Mouse (Mus musculus) gastrocnemius, adult 18-20 months (tissue): ENCODE measurements around the gene Ugt2a1. TPM values are rescaled to one million over a fixed set of nuclear protein-coding genes. Genes with fewer than 3 reads are reported as not detected.
"Not testable (repeated sequence)": the region's sequence is repeated elsewhere in the genome, so short reads cannot be mapped to it uniquely, and the experiment has no call there.

Experiments
- DNase-seq: peaks from one replicate; pipeline ENCODE4 v3.0.0; 2021; ENCODE audit warnings: low spot score
- long read RNA-seq, 2 experiments: library from polyadenylated mRNA; stranded (forward); transcript quantifications; one replicate each; pipeline ENCODE4 v2.0.0; 2021
- total RNA-seq, 2 experiments: library from RNA; stranded (reverse); gene quantifications; 2 replicates each; pipeline ENCODE4 v1.2.3; 2021

Gene Ugt2a1
- not detected for total RNA-seq
- long read RNA-seq, experiment 1: 0 reads
- long read RNA-seq, experiment 2: 0 reads

DNA sequence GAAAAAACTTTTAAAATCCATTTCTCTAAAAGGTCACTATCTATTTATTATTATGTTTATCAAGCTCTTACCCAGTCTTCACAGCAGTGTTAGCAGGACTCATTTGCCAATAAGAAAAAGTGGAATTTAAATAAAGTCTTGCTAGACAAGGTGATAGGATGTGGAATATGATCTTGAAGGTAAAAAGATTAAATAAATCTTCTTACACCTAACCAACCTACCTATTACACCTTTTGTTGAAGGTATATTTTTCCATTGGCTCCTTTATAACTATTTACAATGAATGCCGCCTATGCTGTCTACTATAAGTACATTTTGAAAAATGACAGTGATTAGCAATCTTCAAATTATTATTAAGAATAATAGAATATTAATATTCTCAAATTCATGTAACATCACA is at the start of gene Ugt2a1:
Ugt2a1 (minus strand) TSS at position 101 of the 400 bp plus-strand sequence.
- DNase-seq: no peak

DNA sequence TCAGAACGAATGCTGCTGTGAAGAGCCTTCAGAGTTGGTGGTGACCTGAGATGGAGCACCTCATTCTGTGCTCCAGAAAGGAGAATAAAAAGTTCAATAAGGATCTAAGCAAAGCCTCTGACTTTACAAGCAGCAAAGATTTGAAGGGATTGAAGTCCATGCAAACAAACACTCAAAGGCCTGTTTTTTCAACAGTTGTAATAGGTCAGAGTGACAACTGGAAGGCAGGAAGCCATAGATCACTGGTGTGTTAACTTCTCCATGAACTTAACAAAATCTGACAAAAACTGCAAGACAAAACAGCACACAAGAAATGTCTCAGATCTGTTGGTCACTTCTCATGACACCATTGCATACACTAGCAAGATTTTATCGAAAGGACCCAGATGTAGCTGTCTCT is 47.4 kb upstream of the Ugt2a1 start, which contains the start of gene Sult1b1:
Sult1b1 (minus strand) TSS at position 85 of the 400 bp plus-strand sequence.
- DNase-seq: no peak

DNA sequence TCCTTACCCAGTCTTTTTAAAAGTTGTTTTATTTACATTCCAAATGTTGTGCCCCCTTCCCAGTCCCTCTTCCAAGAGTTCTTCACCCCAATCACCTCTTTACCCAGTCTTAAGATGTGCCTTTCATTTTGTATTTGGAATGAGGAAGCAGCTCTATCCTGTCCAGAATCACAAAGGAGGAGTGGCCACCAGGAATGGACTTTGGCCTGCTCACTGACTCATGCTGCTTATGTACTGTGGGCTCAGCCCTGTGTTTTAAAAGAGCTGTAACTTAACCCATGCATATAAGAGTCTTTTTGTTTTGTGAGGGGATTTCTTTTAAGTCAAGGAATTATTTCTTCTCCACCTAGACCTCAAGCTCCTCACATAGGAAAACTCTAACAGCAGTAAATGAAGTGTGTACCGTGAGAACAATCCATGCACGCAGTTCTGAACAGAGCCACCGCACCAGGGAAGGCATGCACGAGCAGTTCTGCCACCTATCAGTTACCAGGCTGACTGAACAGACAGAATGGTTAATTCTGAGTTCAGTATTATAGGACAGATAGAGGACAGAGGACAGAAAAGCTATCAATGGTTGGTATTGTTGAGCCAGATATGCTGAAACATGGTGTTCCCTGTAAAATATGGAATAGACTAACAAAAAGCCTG is 45.4 kb upstream of the Ugt2a1 start:
- no peak for DNase-seq

DNA sequence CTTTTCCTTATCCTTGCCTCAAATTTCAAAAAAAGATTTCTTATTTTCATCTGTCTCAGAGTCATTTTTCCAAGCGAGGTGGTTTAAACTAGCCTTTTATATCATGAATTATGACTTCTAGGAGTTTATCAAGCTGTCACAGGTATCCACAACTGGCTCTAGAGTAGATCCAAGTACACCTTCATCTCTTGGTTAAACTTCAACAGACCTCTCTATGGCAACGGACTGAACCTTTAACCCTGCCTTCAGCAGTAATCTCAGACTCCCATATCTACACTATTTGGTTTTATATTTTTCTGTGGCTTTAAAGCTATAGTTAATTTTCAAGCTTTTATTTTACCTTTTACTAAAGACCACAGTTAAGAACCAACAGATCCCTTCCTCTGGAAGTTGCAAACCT is 41.6 kb upstream of the Ugt2a1 start:
- DNase-seq: no peak

DNA sequence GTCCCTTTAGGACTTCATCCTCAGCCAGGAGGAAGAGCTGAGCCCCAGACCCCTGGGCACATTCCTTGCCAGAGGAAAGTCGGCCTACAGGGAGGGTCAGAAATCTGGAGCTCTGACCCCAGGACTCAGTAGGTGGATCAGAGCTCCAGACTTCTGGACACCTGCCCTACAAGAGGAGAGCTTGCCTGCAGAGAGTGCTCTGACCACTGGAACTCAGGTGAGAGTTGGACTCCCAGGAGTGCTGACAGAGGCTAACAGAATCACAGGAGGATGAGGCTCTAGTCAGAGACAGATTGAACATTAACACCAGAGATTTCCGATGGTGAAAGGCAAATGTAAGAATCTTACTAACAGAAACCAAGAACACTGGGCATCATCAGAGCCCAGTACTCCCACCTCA is 32.9 kb upstream of the Ugt2a1 start:
- DNase-seq: not testable (repeated sequence)

DNA sequence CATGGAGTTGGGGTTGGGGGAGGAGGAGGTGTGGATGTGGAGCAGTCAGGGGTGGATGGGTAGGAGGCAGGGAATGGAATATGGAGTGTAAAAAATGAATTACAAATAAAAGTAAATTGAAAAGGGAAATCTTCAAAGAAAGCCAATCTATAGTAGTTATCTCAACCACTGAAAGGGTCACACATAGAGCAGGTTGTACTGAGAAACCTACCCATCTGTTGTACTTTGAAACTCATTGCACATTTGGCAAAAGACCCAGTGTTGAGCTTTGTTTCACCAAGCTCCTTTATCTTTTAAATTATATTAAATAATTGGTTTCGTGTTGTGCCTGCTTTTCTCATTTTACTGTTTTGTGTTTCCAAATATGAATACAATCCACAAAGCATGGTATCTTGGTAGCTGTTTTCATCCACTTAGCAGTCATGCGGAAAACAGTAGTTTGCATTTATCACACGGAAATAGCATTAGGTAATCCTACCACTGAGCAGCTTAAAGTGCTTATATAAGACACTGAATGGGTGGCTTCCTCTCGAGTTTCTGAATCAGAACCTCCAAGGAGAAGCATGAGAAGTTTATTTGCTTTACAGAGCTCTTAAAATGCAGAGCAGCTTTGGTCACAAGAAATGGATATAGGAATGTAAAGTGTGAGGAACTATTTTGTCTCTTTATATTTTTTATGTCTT is 15.2 kb upstream of the Ugt2a1 start:
- DNase-seq: no peak

DNA sequence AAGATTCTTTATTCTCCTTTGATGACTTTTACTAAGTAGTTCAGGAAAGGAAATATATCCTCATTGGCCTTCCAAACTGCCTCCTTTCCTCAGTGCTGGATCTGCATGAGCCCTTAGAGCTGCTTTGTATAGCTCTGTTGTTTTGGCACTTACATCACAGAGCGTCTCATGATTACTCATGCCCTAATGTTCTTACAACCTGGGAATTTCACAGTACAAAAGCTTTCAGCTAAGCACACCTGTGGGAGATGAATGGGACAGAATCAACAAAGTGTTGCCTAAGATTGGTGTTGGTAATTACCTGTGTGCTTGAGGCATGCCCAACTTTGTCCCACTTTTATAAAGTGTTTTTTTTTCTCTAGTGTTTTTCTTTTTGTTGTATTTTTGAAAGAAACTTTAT is 12.0 kb upstream of the Ugt2a1 start:
- no peak for DNase-seq

DNA sequence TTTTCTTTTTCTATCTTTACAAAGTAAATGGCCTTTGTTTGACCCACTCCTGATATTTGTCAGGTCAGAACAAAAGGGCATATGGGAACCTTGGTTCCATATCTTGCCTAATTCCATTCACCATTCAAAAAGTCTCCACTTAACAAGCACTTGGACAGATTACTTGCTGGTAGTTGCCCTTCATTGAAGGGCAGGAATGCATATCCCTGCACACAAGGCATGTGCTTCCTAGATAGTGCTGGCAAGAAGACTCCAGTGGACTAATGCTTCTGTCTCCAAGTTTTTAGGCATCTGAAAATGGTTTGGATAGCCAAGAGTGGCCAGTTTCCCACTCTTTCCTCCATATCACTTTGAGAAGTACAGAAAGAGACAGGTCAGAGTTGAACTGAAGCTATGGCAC is 8.7 kb upstream of the Ugt2a1 start:
- peak; percentile 1 for DNase-seq

DNA sequence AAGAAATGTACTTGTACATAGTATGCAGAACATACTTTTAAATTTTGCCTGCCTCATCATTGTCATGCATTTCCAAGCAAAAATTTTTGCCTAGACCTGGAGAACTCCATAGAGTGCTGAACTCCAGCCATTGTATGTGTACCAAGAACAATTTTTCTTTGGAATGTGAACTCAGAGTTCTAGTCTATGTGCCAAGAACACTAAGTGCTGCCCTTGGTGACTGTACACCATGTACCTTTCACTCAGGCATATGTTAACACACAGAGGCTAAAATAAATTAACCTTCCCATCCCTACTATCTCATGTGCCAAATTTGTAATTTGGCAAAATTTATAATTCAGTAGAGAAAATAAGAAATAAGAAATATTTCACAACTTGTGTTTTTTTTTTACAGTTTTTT is 8.3 kb upstream of the Ugt2a1 start:
- peak; percentile 13 for DNase-seq

DNA sequence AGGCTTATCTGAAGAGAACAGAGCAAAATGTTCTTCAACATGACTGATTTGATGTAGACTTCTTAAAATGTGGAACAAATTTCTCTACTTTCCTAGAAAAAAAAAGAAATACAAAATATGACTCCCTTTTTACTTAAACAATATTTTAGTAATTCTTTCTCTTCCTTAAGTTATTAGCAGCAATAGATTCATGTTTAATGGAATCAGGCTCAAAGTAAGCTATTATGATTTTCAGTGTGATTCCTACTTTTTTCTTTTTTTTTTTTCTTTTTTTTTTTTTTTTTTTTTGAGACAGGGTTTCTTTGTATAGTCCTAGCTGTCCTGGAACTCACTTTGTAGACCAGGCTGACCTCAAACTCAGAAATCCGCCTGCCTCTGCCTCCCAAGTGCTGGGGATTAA is 4.0 kb downstream of the Ugt2a1 start, which contains the start of gene Gm43638:
Gm43638 (minus strand) TSS at position 101 of the 400 bp plus-strand sequence.
- not testable (repeated sequence) for DNase-seq

DNA sequence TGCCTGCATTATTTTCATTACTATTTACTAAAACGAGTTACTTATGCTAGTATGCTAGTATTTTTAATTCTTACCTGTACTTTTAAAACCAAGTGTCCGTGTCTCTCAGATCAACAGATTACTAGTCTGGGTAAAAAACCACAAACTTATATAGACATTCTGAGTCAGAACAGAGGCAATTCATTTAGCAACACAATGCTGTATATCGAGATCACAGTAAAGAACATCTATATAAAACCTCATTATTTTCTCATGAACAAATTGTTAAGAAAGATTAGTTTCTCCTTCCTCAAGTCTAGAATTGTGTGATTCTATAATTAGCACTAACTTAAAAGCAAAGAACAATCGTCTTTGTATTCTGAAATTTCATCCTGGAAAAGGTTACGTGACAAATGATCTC is 8.5 kb downstream of the Ugt2a1 start, which contains the start of gene Ugt2a2:
Ugt2a2 (minus strand) TSS at position 101 of the 400 bp plus-strand sequence.
- DNase-seq: no peak

DNA sequence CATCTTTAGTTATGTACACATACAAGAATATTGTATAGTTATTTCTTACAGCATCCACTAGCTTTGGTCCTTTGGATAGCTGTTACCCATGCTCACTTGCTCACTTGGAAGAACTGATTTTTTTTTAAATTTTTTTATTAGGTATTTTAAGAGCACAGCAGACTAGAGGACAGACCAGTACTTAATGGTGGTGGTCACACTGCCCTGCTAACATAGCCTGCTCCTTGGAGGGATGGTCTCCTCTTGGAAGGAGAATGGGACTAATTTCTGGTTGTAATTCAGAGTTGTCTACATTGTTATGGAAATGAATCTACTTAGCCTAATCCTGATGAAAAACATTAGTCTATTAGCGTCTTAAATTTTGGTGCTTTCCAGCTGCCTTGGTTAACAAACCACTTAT is 31.9 kb downstream of the Ugt2a1 start:
- no peak for DNase-seq

DNA sequence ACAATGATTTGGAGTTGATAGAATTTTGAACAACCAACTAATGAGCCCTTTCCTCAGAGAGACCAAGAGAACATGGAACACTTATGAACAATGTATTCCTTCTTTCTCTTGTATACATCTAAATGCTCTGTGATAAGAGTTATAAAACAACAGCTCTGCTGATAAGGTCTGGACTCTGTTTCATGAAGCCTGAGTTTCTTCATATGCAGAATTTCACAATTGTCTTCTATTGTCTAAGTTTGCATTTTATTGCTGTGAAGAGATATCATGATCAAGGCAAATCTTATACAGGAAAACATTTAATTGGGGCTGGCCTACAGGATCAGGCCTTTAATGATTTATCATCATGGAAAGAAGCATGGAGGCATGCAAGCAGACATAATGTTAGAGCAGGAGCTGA is 33.0 kb downstream of the Ugt2a1 start:
- no peak for DNase-seq

DNA sequence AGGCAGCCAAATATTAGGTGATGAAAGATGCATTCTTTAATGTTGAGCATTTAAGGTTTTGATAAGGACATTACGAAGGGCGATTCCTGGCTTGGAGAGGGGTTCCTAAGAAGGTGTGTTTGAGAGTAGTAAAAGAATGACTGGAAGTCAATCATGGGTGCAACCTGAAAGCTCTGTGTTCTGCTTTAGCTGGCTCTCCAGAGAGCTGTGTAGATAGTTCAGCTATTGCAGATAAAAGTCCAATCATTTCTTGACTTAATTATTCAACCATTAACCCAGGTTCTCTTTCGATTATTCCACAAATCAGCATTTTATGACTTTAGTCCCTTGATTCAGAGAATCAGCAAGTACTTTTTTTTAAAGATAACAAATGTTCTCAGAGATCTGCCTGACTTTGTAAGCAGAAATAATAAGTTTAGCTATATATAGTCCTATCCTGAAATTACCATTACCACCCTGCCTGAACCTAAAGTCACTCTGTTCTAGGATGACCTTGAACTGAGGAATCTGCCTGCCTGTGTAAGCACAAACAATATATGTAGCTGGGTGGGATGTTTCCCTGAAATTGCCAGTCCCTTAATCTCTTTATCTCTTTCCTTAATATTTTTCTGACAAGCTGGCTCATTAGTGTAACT is 34.3 kb downstream of the Ugt2a1 start:
- no peak for DNase-seq

DNA sequence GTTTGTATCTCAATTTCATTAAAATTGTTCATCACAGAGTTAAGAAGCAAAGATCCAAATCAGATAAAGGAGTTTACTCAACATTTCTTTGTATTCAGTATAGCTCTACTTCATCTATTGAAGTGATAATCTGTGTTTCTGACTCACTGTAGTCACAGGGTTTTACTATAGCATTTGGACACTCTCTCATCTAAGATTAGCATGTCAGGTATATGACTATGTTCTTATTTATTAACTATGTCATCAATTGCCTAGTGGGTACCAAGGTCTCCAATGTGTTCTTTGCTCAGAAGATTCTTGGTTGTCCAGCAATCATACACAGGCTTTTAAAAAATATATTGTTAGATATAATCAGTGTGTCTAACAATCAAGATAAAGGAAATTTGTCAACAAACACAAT is 35.2 kb downstream of the Ugt2a1 start:
- no peak for DNase-seq

DNA sequence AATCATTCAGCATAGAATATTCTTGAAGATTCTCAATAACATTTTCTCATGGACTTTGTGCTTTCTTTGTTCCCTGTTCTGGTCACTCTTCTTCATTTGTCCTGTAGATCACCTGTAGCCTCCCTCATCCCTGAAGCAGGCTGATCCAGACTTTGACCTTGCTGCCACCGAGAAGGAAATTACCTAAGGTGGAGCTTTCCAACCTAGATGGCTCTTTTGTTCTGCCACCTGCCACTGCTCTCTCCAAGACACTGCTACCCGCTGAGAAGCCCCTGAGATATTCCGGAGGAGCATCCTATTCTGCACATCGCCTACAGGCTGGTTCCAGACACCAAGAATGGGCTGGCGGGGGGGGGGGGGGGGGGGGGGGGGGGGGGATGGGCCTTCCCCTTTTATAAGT is 38.2 kb downstream of the Ugt2a1 start:
- DNase-seq: not testable (repeated sequence)

DNA sequence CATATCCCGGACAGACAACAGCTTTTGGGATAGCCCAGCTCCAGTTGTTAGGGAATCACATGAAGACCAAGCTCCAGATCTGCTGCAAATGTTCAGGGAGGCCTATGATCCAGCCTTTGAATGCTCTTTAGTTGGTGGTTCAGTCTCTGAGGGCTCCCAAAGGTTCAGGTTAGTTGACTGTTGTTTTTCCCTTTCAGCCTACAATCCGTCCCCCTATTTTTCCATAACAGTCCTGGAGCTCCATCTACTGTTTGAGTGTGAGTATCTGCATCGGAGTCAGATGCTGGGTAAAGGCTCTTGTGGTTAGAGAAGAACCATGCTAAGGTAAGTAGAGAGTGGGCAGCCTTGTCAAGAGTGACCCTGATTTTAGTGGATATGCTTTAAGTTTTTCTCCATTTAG is 54.4 kb downstream of the Ugt2a1 start:
- DNase-seq: no peak

DNA sequence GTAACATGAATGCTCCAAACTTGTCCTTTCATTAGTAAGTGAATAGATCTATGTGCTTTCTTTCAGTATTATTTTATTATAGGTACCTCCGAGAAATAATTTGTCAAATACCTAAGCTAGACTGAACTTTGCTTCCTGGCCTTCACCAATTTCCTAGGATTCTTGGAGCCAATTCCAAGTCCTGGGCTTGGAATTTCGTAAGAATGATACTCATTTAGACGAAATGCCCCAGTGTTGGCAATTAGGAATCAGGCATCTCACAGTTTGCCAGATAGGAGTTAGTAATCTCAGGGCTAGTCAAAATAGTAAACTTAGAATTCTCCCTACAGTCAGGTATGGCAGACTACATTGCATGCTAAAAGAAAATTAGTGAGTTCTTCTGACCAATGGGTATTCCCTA is 65.0 kb downstream of the Ugt2a1 start:
- DNase-seq: no peak

DNA sequence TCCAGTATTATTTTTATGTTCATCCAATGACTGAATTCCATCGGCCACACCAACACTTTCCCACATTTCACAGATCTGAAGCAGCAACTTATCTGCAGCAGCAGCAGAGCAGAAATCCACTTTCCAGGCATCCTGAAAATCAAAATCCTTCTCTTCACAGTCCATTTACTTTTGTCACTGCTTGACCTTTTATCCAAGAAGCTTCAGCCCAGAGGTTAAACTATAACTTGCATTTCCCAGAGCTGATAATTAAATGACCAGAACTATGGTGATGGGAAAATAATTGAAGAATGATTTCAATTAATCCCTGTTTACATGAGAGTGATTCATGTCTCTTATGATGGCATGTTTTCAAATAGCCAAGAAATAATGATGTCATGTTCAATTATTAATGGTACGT is 66.6 kb downstream of the Ugt2a1 start, which contains the start of gene Ugt2b38:
Ugt2b38 (minus strand) TSS at position 163 of the 400 bp plus-strand sequence.
- not testable (repeated sequence) for DNase-seq
